Mouse (Mus musculus): ENCODE data around the gene Kcnab1. TPM values are rescaled to one million over a fixed set of nuclear protein-coding genes. Genes with fewer than 3 reads are reported as not detected.

Kcnab1 gene
- polyA plus RNA-seq, 1 experiment from 2014 or later: 16.8 TPM

- Histone ChIP-seq H3K4me1 (ENCODE audit: control insufficient read depth, insufficient read depth, low read length) (no peaks in the 10 kb centered on the region), H3K4me2 (ENCODE audit: low read depth, low read length) (no peak overlapping the region), H3K4me3 (ENCODE audit: low read depth, low read length) (no peak overlapping the region), H3K9me3 (ENCODE audit: control insufficient read depth, low read length) (no peaks in the 10 kb centered on the region), H3K9ac (replicated peaks; ENCODE audit: low read depth, low read length) (no peak overlapping the region), H3K36me3 (ENCODE audit: control insufficient read depth, insufficient read depth, low read length) (no peaks in the 10 kb centered on the region), H3K27me3 (ENCODE audit: control insufficient read depth, insufficient read depth, low read length) (no peaks in the 10 kb centered on the region), H3K27ac (ENCODE audit: low read depth, low read length) (no peak overlapping the region)
- 93% methylated on average over 2 of the region's 2 CpGs for WGBS
- ATAC-seq (ENCODE audit: low read depth): no peak
Observed at GRCm38 (mm10) chr3:65283366-65283765, 174.2 kb downstream of the Kcnab1 start.

GRCm38 (mm10) chr3:65288994-65289393, 179.8 kb downstream of the Kcnab1 start:
- H3K9me3 ChIP-seq (ENCODE audit: control insufficient read depth, low read length): no peaks in the 10 kb centered on the region
- no peak for ATAC-seq (ENCODE audit: low read depth)
- H3K27me3 ChIP-seq (ENCODE audit: control insufficient read depth, insufficient read depth, low read length): no peaks in the 10 kb centered on the region
- H3K4me2 ChIP-seq (ENCODE audit: low read depth, low read length): no peak overlapping the region
- no peaks in the 10 kb centered on the region for H3K4me1 ChIP-seq (ENCODE audit: control insufficient read depth, insufficient read depth, low read length)
- H3K4me3 ChIP-seq (ENCODE audit: low read depth, low read length): no peak overlapping the region
- H3K27ac ChIP-seq (ENCODE audit: low read depth, low read length): no peak overlapping the region
- no peaks in the 10 kb centered on the region for H3K36me3 ChIP-seq (ENCODE audit: control insufficient read depth, insufficient read depth, low read length)
- WGBS: 92% methylated on average over 2 of the region's 2 CpGs
- H3K9ac ChIP-seq (replicated peaks; ENCODE audit: low read depth, low read length): no peak overlapping the region

GRCm38 (mm10) chr3:65296996-65297395, 187.8 kb downstream of the Kcnab1 start:
- Histone ChIP-seq H3K36me3 (ENCODE audit: control insufficient read depth, insufficient read depth, low read length) (no peaks in the 10 kb centered on the region), H3K4me2 (ENCODE audit: low read depth, low read length) (no peak overlapping the region), H3K9me3 (ENCODE audit: control insufficient read depth, low read length) (no peaks in the 10 kb centered on the region), H3K4me3 (ENCODE audit: low read depth, low read length) (no peak overlapping the region), H3K9ac (replicated peaks; ENCODE audit: low read depth, low read length) (no peak overlapping the region), H3K4me1 (ENCODE audit: control insufficient read depth, insufficient read depth, low read length) (no peaks in the 10 kb centered on the region), H3K27me3 (ENCODE audit: control insufficient read depth, insufficient read depth, low read length) (no peaks in the 10 kb centered on the region), H3K27ac (ENCODE audit: low read depth, low read length) (no peak overlapping the region)
- 45% methylated on average over 4 of the region's 4 CpGs for WGBS
- no peak for ATAC-seq (ENCODE audit: low read depth)

- no peak for ATAC-seq (ENCODE audit: low read depth)
- no peak overlapping the region for H3K9ac ChIP-seq (replicated peaks; ENCODE audit: low read depth, low read length)
- no peak overlapping the region for H3K27ac ChIP-seq (ENCODE audit: low read depth, low read length)
- no peaks in the 10 kb centered on the region for H3K36me3 ChIP-seq (ENCODE audit: control insufficient read depth, insufficient read depth, low read length)
- no peak overlapping the region for H3K4me3 ChIP-seq (ENCODE audit: low read depth, low read length)
- H3K27me3 ChIP-seq (ENCODE audit: control insufficient read depth, insufficient read depth, low read length): no peaks in the 10 kb centered on the region
- no peaks in the 10 kb centered on the region for H3K9me3 ChIP-seq (ENCODE audit: control insufficient read depth, low read length)
- no peaks in the 10 kb centered on the region for H3K4me1 ChIP-seq (ENCODE audit: control insufficient read depth, insufficient read depth, low read length)
- H3K4me2 ChIP-seq (ENCODE audit: low read depth, low read length): no peak overlapping the region
- 87% methylated on average over 4 of the region's 4 CpGs for WGBS
Observed at GRCm38 (mm10) chr3:65299205-65299604, 190.0 kb downstream of the Kcnab1 start.

GRCm38 (mm10) chr3:65301531-65301930, 192.3 kb downstream of the Kcnab1 start:
- H3K27me3 ChIP-seq (ENCODE audit: control insufficient read depth, insufficient read depth, low read length): no peaks in the 10 kb centered on the region
- H3K4me3 ChIP-seq (ENCODE audit: low read depth, low read length): no peak overlapping the region
- H3K9ac ChIP-seq (replicated peaks; ENCODE audit: low read depth, low read length): no peak overlapping the region
- no peak overlapping the region for H3K4me2 ChIP-seq (ENCODE audit: low read depth, low read length)
- H3K27ac ChIP-seq (ENCODE audit: low read depth, low read length): no peak overlapping the region
- no peak for ATAC-seq (ENCODE audit: low read depth)
- WGBS: 65% methylated on average over 3 of the region's 3 CpGs
- no peaks in the 10 kb centered on the region for H3K36me3 ChIP-seq (ENCODE audit: control insufficient read depth, insufficient read depth, low read length)
- H3K4me1 ChIP-seq (ENCODE audit: control insufficient read depth, insufficient read depth, low read length): no peaks in the 10 kb centered on the region
- no peaks in the 10 kb centered on the region for H3K9me3 ChIP-seq (ENCODE audit: control insufficient read depth, low read length)

GRCm38 (mm10) chr3:65302559-65302958, 193.4 kb downstream of the Kcnab1 start:
- no peak overlapping the region for H3K4me3 ChIP-seq (ENCODE audit: low read depth, low read length)
- H3K4me1 ChIP-seq (ENCODE audit: control insufficient read depth, insufficient read depth, low read length): no peaks in the 10 kb centered on the region
- no peak overlapping the region for H3K4me2 ChIP-seq (ENCODE audit: low read depth, low read length)
- no peak for ATAC-seq (ENCODE audit: low read depth)
- no peaks in the 10 kb centered on the region for H3K9me3 ChIP-seq (ENCODE audit: control insufficient read depth, low read length)
- H3K27me3 ChIP-seq (ENCODE audit: control insufficient read depth, insufficient read depth, low read length): no peaks in the 10 kb centered on the region
- no peaks in the 10 kb centered on the region for H3K36me3 ChIP-seq (ENCODE audit: control insufficient read depth, insufficient read depth, low read length)
- WGBS: 24% methylated on average over 5 of the region's 5 CpGs
- no peak overlapping the region for H3K9ac ChIP-seq (replicated peaks; ENCODE audit: low read depth, low read length)
- no peak overlapping the region for H3K27ac ChIP-seq (ENCODE audit: low read depth, low read length)

- H3K9me3 ChIP-seq (ENCODE audit: control insufficient read depth, low read length): no peaks in the 10 kb centered on the region
- H3K27me3 ChIP-seq (ENCODE audit: control insufficient read depth, insufficient read depth, low read length): no peaks in the 10 kb centered on the region
- ATAC-seq (ENCODE audit: low read depth): no peak
- H3K4me1 ChIP-seq (ENCODE audit: control insufficient read depth, insufficient read depth, low read length): no peaks in the 10 kb centered on the region
- H3K36me3 ChIP-seq (ENCODE audit: control insufficient read depth, insufficient read depth, low read length): no peaks in the 10 kb centered on the region
- no peak overlapping the region for H3K9ac ChIP-seq (replicated peaks; ENCODE audit: low read depth, low read length)
- no peak overlapping the region for H3K4me2 ChIP-seq (ENCODE audit: low read depth, low read length)
- WGBS: 74% methylated on average over 6 of the region's 6 CpGs
- H3K4me3 ChIP-seq (ENCODE audit: low read depth, low read length): no peak overlapping the region
- H3K27ac ChIP-seq (ENCODE audit: low read depth, low read length): no peak overlapping the region
Observed at GRCm38 (mm10) chr3:65315837-65316236, 206.7 kb downstream of the Kcnab1 start.

GRCm38 (mm10) chr3:65316738-65317137, 207.6 kb downstream of the Kcnab1 start:
- Histone ChIP-seq H3K9me3 (ENCODE audit: control insufficient read depth, low read length) (no peaks in the 10 kb centered on the region), H3K4me2 (ENCODE audit: low read depth, low read length) (no peak overlapping the region), H3K9ac (replicated peaks; ENCODE audit: low read depth, low read length) (no peak overlapping the region), H3K4me3 (ENCODE audit: low read depth, low read length) (no peak overlapping the region), H3K27me3 (ENCODE audit: control insufficient read depth, insufficient read depth, low read length) (no peaks in the 10 kb centered on the region), H3K4me1 (ENCODE audit: control insufficient read depth, insufficient read depth, low read length) (no peaks in the 10 kb centered on the region), H3K36me3 (ENCODE audit: control insufficient read depth, insufficient read depth, low read length) (no peaks in the 10 kb centered on the region), H3K27ac (ENCODE audit: low read depth, low read length) (no peak overlapping the region)
- no peak for ATAC-seq (ENCODE audit: low read depth)

GRCm38 (mm10) chr3:65317876-65318537, 208.8 kb downstream of the Kcnab1 start:
- 40% methylated on average over 10 of the region's 10 CpGs for WGBS

More at GRCm38 (mm10) chr3:65317876-65318537, 208.8 kb downstream of the Kcnab1 start:
- H3K36me3 ChIP-seq (ENCODE audit: control insufficient read depth, insufficient read depth, low read length): no peaks in the 10 kb centered on the region
- H3K4me1 ChIP-seq (ENCODE audit: control insufficient read depth, insufficient read depth, low read length): no peaks in the 10 kb centered on the region
- H3K4me2 ChIP-seq (ENCODE audit: low read depth, low read length): no peak overlapping the region
- H3K27me3 ChIP-seq (ENCODE audit: control insufficient read depth, insufficient read depth, low read length): no peaks in the 10 kb centered on the region
- ATAC-seq (ENCODE audit: low read depth): peak; percentile 28; the same call in 1 of the 2 replicates
- no peak overlapping the region for H3K27ac ChIP-seq (ENCODE audit: low read depth, low read length)
- H3K4me3 ChIP-seq (ENCODE audit: low read depth, low read length): no peak overlapping the region
- H3K9ac ChIP-seq (replicated peaks; ENCODE audit: low read depth, low read length): no peak overlapping the region
- H3K9me3 ChIP-seq (ENCODE audit: control insufficient read depth, low read length): no peaks in the 10 kb centered on the region

All from neural tube, embryonic 14.5 days (tissue).